Mouse (Mus musculus) stomach, postnatal 0 days (tissue): ENCODE measurements around the gene Gipr. TPM values are rescaled to one million over a fixed set of nuclear protein-coding genes. Genes with fewer than 3 reads are reported as not detected.

Source experiments
- ATAC-seq: fragments of 200-750 bp; cut with Nextera tagmentation; 2 replicates; pipeline ENCODE4 v1.8.0; 2017; ENCODE audit not compliant: low FRiP score, low TSS enrichment
- DNase-seq: peaks from one replicate; pipeline ENCODE4 v3.0.0-alpha.2; 2016; ENCODE audit warnings: low spot score
- H3K27ac ChIP-seq: fragments of 300-500 bp; sonication (generic); replicated peaks from 2 replicates; pipeline ENCODE4 v1.5.1; 2014; ENCODE audit warnings: mild to moderate bottlenecking, control low read depth
- H3K27me3 ChIP-seq: fragments of 300-500 bp; sonication (generic); 2 replicates; pipeline ENCODE4 v1.6.1; 2014; ENCODE audit warnings: low read length; ENCODE audit not compliant: control insufficient read depth, insufficient read depth
- H3K36me3 ChIP-seq: fragments of 300-500 bp; sonication (generic); 2 replicates; pipeline ENCODE4 v1.6.1; 2014; ENCODE audit warnings: low read length, mixed read lengths; ENCODE audit not compliant: control insufficient read depth, insufficient read depth
- H3K4me1 ChIP-seq: fragments of 300-500 bp; sonication (generic); replicated peaks from 2 replicates; pipeline ENCODE4 v1.6.1; 2014; ENCODE audit warnings: antibody characterized with exemption; ENCODE audit not compliant: control insufficient read depth, insufficient read depth
- H3K4me2 ChIP-seq: fragments of 300-500 bp; sonication (generic); replicated peaks from 2 replicates; pipeline ENCODE4 v1.6.1; 2014; ENCODE audit warnings: low read depth, mild to moderate bottlenecking, control low read depth, moderate library complexity
- H3K4me3 ChIP-seq: fragments of 300-500 bp; sonication (generic); 2 replicates; pipeline ENCODE4 v1.5.1; 2014; ENCODE audit warnings: low read depth, low read length, control low read depth
- H3K9ac ChIP-seq: fragments of 300-500 bp; sonication (generic); 2 replicates; pipeline ENCODE4 v1.6.1; 2014; ENCODE audit warnings: mild to moderate bottlenecking, low read length, control low read depth, mixed read lengths
- H3K9me3 ChIP-seq: fragments of 300-500 bp; sonication (generic); 2 replicates; pipeline ENCODE4 v1.6.1; 2016; ENCODE audit warnings: low read length; ENCODE audit not compliant: control insufficient read depth
- CTCF ChIP-seq: IDR thresholded peaks from 2 replicates; pipeline ENCODE4 v1.5.1; 2016; ENCODE audit warnings: antibody characterized with exemption, low read depth, mild to moderate bottlenecking, moderate library complexity
- EP300 ChIP-seq: optimal IDR thresholded peaks from 2 replicates; pipeline ENCODE3; 2016; ENCODE audit warnings: antibody characterized with exemption
- WGBS: fragments of 180-500 bp; shearing (Covaris S2); extraction: QIAGEN DNeasy Blood & Tissue Kit; methylation state at CpG from one replicate; pipeline ENCODE4 v1.1.7; 2014; 5-methylcytosine and 5-hydroxymethylcytosine counted together
- polyA plus RNA-seq: library from polyadenylated mRNA; unstranded; fragments of >200 nt; fragmentation: Nextera tagmentation; extraction: Ambion mirVana; gene quantifications from 2 replicates; pipeline ENCODE4 v1.2.1, GENCODE M21; 2015

Gene Gipr
- polyA plus RNA-seq, 1 experiment from 2014 or later = 0.27 TPM

DNA sequence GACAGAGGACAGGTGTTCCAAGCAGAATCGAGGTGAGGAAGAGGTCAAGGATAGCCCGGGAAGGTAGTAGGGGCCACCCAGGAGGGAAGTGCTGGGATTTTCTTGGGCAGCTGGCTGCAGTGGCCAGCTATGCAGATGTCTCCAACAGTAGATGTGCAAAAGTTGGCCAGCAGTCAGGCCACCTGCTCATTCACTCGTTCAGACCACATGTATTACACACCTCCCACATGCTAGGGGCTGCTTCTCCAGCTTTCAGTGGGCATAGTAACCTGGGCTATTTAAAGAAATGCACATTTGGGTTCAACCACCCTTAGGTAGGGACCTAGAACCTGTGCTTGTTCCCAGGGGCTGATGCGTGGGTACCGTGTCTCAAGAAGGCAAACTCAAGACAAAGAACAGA is 38.2 kb downstream of the Gipr start:
- Histone ChIP-seq H3K9me3 (no peaks in the 10 kb centered on the region), H3K4me3 (no peak overlapping the region), H3K9ac (no peak overlapping the region), H3K36me3 (peaks cover 4% of the 10 kb centered on the region; the same call in 1 of the 2 replicates), H3K27ac (no peak overlapping the region), H3K4me1 (0 out of 2 replicates have a peak, but pooled peaks cover 2% of the 10 kb centered on the region), H3K27me3 (no peaks in the 10 kb centered on the region), H3K4me2 (no peak overlapping the region)
- no peak for TF ChIP-seq CTCF
- no peak for TF ChIP-seq EP300
- 75% methylated on average over 5 of the region's 5 CpGs for WGBS
- ATAC-seq (no peak), DNase-seq (no peak)

- H3K9me3 ChIP-seq = no peaks in the 10 kb centered on the region
- H3K27me3 ChIP-seq = no peaks in the 10 kb centered on the region
- TF ChIP-seq CTCF (no peak), EP300 (no peak)
- no peaks in the 10 kb centered on the region; the same call in 1 of the 2 replicates for H3K4me1 ChIP-seq
- peaks cover 4% of the 10 kb centered on the region; the same call in 1 of the 2 replicates for H3K36me3 ChIP-seq
- WGBS = 84% methylated on average over 6 of the region's 6 CpGs
- no peak overlapping the region for H3K4me2 ChIP-seq
- no peak overlapping the region for H3K9ac ChIP-seq
- no peak overlapping the region for H3K4me3 ChIP-seq
- no peak for ATAC-seq
- no peak overlapping the region for H3K27ac ChIP-seq
- no peak for DNase-seq
These were observed 41.2 kb downstream of the Gipr start for GRCm38 (mm10) chr7:19124713-19125112.

DNA sequence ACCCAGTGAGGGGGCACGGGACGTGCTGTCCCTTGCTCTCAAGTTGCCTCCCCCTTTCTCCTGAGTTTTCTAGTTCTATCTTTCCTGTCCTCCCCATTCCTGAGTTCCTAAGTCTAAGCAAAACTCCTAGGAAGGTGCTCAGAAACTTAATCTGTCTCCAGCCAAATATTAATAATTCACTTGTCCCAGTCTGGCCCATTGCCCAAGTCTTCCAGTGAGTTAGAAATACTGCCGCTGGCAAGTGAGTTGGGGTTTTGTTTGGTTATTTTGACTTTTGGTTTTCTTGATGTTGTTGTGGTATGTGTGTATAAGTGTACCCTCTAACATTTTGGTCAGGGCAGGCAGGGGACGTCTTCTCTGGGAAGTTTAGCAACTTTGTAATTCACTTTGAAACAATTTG is 44.2 kb downstream of the Gipr start:
- ATAC-seq (no peak), DNase-seq (no peak)
- peaks cover 4% of the 10 kb centered on the region; the same call in 1 of the 2 replicates for H3K36me3 ChIP-seq
- WGBS = 78% methylated on average over 4 of the region's 4 CpGs
- no peak overlapping the region for H3K4me2 ChIP-seq
- no peak overlapping the region for H3K4me3 ChIP-seq
- H3K9me3 ChIP-seq = no peaks in the 10 kb centered on the region
- TF ChIP-seq CTCF (no peak), EP300 (no peak)
- no peak overlapping the region for H3K9ac ChIP-seq
- H3K27me3 ChIP-seq = no peaks in the 10 kb centered on the region
- H3K4me1 ChIP-seq = no peaks in the 10 kb centered on the region; the same call in 1 of the 2 replicates
- H3K27ac ChIP-seq = no peak overlapping the region

GRCm38 (mm10) chr7:19119631-19120429 is 46.1 kb downstream of the Gipr start, which contains the start of gene Fbxo46:
TSS of gene Fbxo46 (plus strand) at chr7:19119859.
- WGBS = 2% methylated on average over 34 of the region's 34 CpGs
- Histone ChIP-seq H3K9me3 (no peaks in the 10 kb centered on the region), H3K4me3 (peak within 1 kb of the TSS; percentile 62), H3K27ac (peak within 1 kb of the TSS; percentile 45), H3K4me2 (peak within 1 kb of the TSS; percentile 87), H3K27me3 (no peaks in the 10 kb centered on the region), H3K36me3 (no peaks in the 10 kb centered on the region), H3K4me1 (no peaks in the 10 kb centered on the region; the same call in 1 of the 2 replicates), H3K9ac (peak within 1 kb of the TSS; percentile 73)
- DNase-seq (peak; percentile 94), ATAC-seq (peak; percentile 96)
- TF ChIP-seq CTCF = no peak
- TF ChIP-seq EP300 = no peak

GRCm38 (mm10) chr7:19119083-19119482 is 46.8 kb downstream of the Gipr start:
- no peaks in the 10 kb centered on the region for H3K9me3 ChIP-seq
- no peak for DNase-seq
- no peaks in the 10 kb centered on the region; the same call in 1 of the 2 replicates for H3K4me1 ChIP-seq
- no peaks in the 10 kb centered on the region for H3K36me3 ChIP-seq
- H3K9ac ChIP-seq = no peak overlapping the region
- TF ChIP-seq EP300 = no peak
- TF ChIP-seq CTCF = no peak
- H3K27ac ChIP-seq = no peak overlapping the region
- 90% methylated on average over 8 of the region's 8 CpGs for WGBS
- no peak overlapping the region for H3K4me3 ChIP-seq
- H3K4me2 ChIP-seq = no peak overlapping the region
- no peaks in the 10 kb centered on the region for H3K27me3 ChIP-seq
- ATAC-seq = peak; percentile 20
